Mouse (Mus musculus) E14TG2a.4 (cell line): ENCODE data around the gene Myo5a.

Source experiments
- H3K27me3 ChIP-seq: 2 replicates; pipeline ENCODE4 v1.6.1; 2014; ENCODE audit warnings: low read length, control low read depth; ENCODE audit not compliant: insufficient read depth
- H3K36me3 ChIP-seq: 2 replicates; pipeline ENCODE4 v1.6.1; 2014; ENCODE audit warnings: low read length, control low read depth; ENCODE audit not compliant: insufficient read depth
- H3K4me1 ChIP-seq: replicated peaks from 2 replicates; pipeline ENCODE4 v1.6.1; 2014; ENCODE audit warnings: low read depth, low read length, control low read depth
- H3K4me3 ChIP-seq: replicated peaks from 2 replicates; pipeline ENCODE4 v1.5.1; 2014; ENCODE audit warnings: mild to moderate bottlenecking, low read length
- H3K9me3 ChIP-seq: 2 replicates; pipeline ENCODE4 v1.6.1; 2014; ENCODE audit warnings: low read length, control low read depth
- CTCF ChIP-seq: conservative IDR thresholded peaks from 2 replicates; pipeline ENCODE4 v1.5.1; 2014; ENCODE audit warnings: low read length
- NANOG ChIP-seq: IDR thresholded peaks from 2 replicates; pipeline ENCODE4 v1.6.1; 2014; ENCODE audit warnings: borderline replicate concordance, low read length, mixed read lengths
- POU5F1 ChIP-seq: IDR thresholded peaks from 2 replicates; pipeline ENCODE4 v1.6.1; 2014; ENCODE audit warnings: low read length, borderline replicate concordance

Gene Myo5a

GRCm38 (mm10) chr9:75050003-75050402 is 20.8 kb upstream of the Myo5a start:
- H3K4me1 ChIP-seq = 0 out of 2 replicates have a peak, but pooled peaks cover 5% of the 10 kb centered on the region
- H3K4me3 ChIP-seq = no peak overlapping the region
- no peaks in the 10 kb centered on the region for H3K9me3 ChIP-seq
- H3K36me3 ChIP-seq = peaks cover 60% of the 10 kb centered on the region
- H3K27me3 ChIP-seq = no peaks in the 10 kb centered on the region
- peak; percentile 94 for TF ChIP-seq CTCF
- TF ChIP-seq NANOG = no peak
- no peak for TF ChIP-seq POU5F1

GRCm38 (mm10) chr9:75051841-75052240 is 19.0 kb upstream of the Myo5a start:
- Histone ChIP-seq H3K9me3 (no peaks in the 10 kb centered on the region), H3K27me3 (no peaks in the 10 kb centered on the region), H3K4me1 (no peaks in the 10 kb centered on the region), H3K36me3 (peaks cover 57% of the 10 kb centered on the region), H3K4me3 (no peak overlapping the region)
- TF ChIP-seq POU5F1 (no peak), NANOG (no peak), CTCF (no peak)

- Histone ChIP-seq H3K9me3 (no peaks in the 10 kb centered on the region), H3K36me3 (peaks cover 70% of the 10 kb centered on the region), H3K4me1 (no peaks in the 10 kb centered on the region), H3K27me3 (no peaks in the 10 kb centered on the region), H3K4me3 (no peak overlapping the region)
- TF ChIP-seq CTCF (no peak), POU5F1 (no peak), NANOG (no peak)
Measured at GRCm38 (mm10) chr9:75055046-75055445, 15.8 kb upstream of the Myo5a start.

GRCm38 (mm10) chr9:75064678-75065331 is 6.0 kb upstream of the Myo5a start:
- Histone ChIP-seq H3K27me3 (0 out of 2 replicates have a peak, but pooled peaks cover 2% of the 10 kb centered on the region), H3K9me3 (no peaks in the 10 kb centered on the region), H3K4me3 (no peak overlapping the region), H3K36me3 (peaks cover 7% of the 10 kb centered on the region), H3K4me1 (peaks cover 1% of the 10 kb centered on the region)
- TF ChIP-seq POU5F1 = no peak
- no peak for TF ChIP-seq NANOG
- no peak for TF ChIP-seq CTCF

GRCm38 (mm10) chr9:75071029-75071705 is 352 bp downstream of the Myo5a start:
- TF ChIP-seq CTCF (no peak), NANOG (no peak), POU5F1 (no peak)
- H3K27me3 ChIP-seq = peaks cover 19% of the 10 kb centered on the region
- peaks cover 16% of the 10 kb centered on the region for H3K4me1 ChIP-seq
- H3K9me3 ChIP-seq = no peaks in the 10 kb centered on the region
- no peaks in the 10 kb centered on the region for H3K36me3 ChIP-seq
- peak overlapping the region; percentile 91 for H3K4me3 ChIP-seq

- Histone ChIP-seq H3K27me3 (peaks cover 19% of the 10 kb centered on the region), H3K9me3 (no peaks in the 10 kb centered on the region), H3K4me1 (peaks cover 16% of the 10 kb centered on the region), H3K36me3 (no peaks in the 10 kb centered on the region), H3K4me3 (peak overlapping the region; percentile 91)
- TF ChIP-seq CTCF = no peak
- TF ChIP-seq POU5F1 = no peak
- no peak for TF ChIP-seq NANOG
Measured at GRCm38 (mm10) chr9:75071706-75072192, 934 bp downstream of the Myo5a start.

- H3K27me3 ChIP-seq = peaks cover 19% of the 10 kb centered on the region
- H3K9me3 ChIP-seq = no peaks in the 10 kb centered on the region
- H3K4me3 ChIP-seq = peak overlapping the region; percentile 91
- TF ChIP-seq POU5F1 = no peak
- no peaks in the 10 kb centered on the region for H3K36me3 ChIP-seq
- H3K4me1 ChIP-seq = peaks cover 16% of the 10 kb centered on the region
Measured at GRCm38 (mm10) chr9:75072361-75072760, 1.5 kb downstream of the Myo5a start.

GRCm38 (mm10) chr9:75077191-75077590 is 6.4 kb downstream of the Myo5a start:
- TF ChIP-seq CTCF = no peak
- TF ChIP-seq POU5F1 = no peak
- TF ChIP-seq NANOG = no peak
- Histone ChIP-seq H3K4me3 (no peak overlapping the region), H3K27me3 (peaks cover 7% of the 10 kb centered on the region), H3K4me1 (peaks cover 3% of the 10 kb centered on the region), H3K9me3 (peaks cover 9% of the 10 kb centered on the region), H3K36me3 (no peaks in the 10 kb centered on the region)

- peaks cover 42% of the 10 kb centered on the region for H3K4me1 ChIP-seq
- H3K9me3 ChIP-seq = peaks cover 9% of the 10 kb centered on the region
- no peaks in the 10 kb centered on the region for H3K27me3 ChIP-seq
- TF ChIP-seq POU5F1 = no peak
- TF ChIP-seq NANOG = peak; percentile 100
- H3K4me3 ChIP-seq = no peak overlapping the region
- H3K36me3 ChIP-seq = no peaks in the 10 kb centered on the region
Measured at GRCm38 (mm10) chr9:75085242-75085824, 14.5 kb downstream of the Myo5a start.
